Mouse (Mus musculus): ENCODE data around the gene Bphl.
A peak's percentile ranks its signal among the peaks of the same experiment; 100 is the strongest.
"Not testable (repeated sequence)": the region's sequence is repeated elsewhere in the genome, so short reads cannot be mapped to it uniquely, and the experiment has no call there.

The Bphl gene

GRCm38 (mm10) chr13:34053673-34054282, 16.4 kb downstream of the Bphl start:
- no peak for DNase-seq

- DNase-seq: no peak
Observed at GRCm38 (mm10) chr13:34054391-34054790, 17.0 kb downstream of the Bphl start.

GRCm38 (mm10) chr13:34054983-34055382, 17.6 kb downstream of the Bphl start:
- DNase-seq: peak; percentile 68

GRCm38 (mm10) chr13:34057252-34057651, 19.9 kb downstream of the Bphl start:
- no peak for DNase-seq

GRCm38 (mm10) chr13:34060061-34060460, 22.7 kb downstream of the Bphl start:
- no peak for DNase-seq

- DNase-seq: no peak
Observed at GRCm38 (mm10) chr13:34062466-34062865, 25.1 kb downstream of the Bphl start.

- no peak for DNase-seq
Observed at GRCm38 (mm10) chr13:34066351-34066750, 29.0 kb downstream of the Bphl start.

- peak; percentile 39 for DNase-seq
Observed at GRCm38 (mm10) chr13:34070296-34070695, 32.9 kb downstream of the Bphl start.

GRCm38 (mm10) chr13:34071836-34072235, 34.4 kb downstream of the Bphl start:
- no peak for DNase-seq

GRCm38 (mm10) chr13:34072847-34073246, 35.5 kb downstream of the Bphl start:
- no peak for DNase-seq

- DNase-seq: not testable (repeated sequence)
Observed at GRCm38 (mm10) chr13:34074441-34074840, 37.0 kb downstream of the Bphl start.

- not testable (repeated sequence) for DNase-seq
Observed at GRCm38 (mm10) chr13:34075893-34076292, 38.5 kb downstream of the Bphl start.

- DNase-seq: no peak
Observed at GRCm38 (mm10) chr13:34076561-34077491, 39.4 kb downstream of the Bphl start.

GRCm38 (mm10) chr13:34077492-34078271, 40.3 kb downstream of the Bphl start, which contains the start of gene Tubb2a:
Gene Tubb2a (minus strand): TSS chr13:34078007.
- peak; percentile 90 for DNase-seq

- DNase-seq: no peak
Observed at GRCm38 (mm10) chr13:34078500-34079280, 41.3 kb downstream of the Bphl start.

GRCm38 (mm10) chr13:34079801-34080200, 42.4 kb downstream of the Bphl start:
- no peak for DNase-seq

- DNase-seq: no peak
Observed at GRCm38 (mm10) chr13:34081926-34082325, 44.5 kb downstream of the Bphl start.

- DNase-seq: peak; percentile 57
Observed at GRCm38 (mm10) chr13:34084026-34084750, 46.8 kb downstream of the Bphl start.

- DNase-seq: no peak
Observed at GRCm38 (mm10) chr13:34087052-34087812, 49.8 kb downstream of the Bphl start.

- DNase-seq: not testable (repeated sequence)
Observed at GRCm38 (mm10) chr13:34088201-34088649, 50.8 kb downstream of the Bphl start.

- DNase-seq: no peak
Observed at GRCm38 (mm10) chr13:34088871-34089288, 51.5 kb downstream of the Bphl start.
